Mouse (Mus musculus) mesoderm, embryonic 11.5 days (tissue): ENCODE measurements around the gene Acer3.
A peak's percentile ranks its signal among the peaks of the same experiment; 100 is the strongest.
"Not testable (repeated sequence)": the region's sequence is repeated elsewhere in the genome, so short reads cannot be mapped to it uniquely, and the experiment has no call there.

Experiments
- DNase-seq: peaks from one replicate; pipeline ENCODE4 v3.0.0-alpha.2; 2012; ENCODE audit warnings: low read depth, low spot score

The Acer3 gene

GRCm38 (mm10) chr7:98292901-98293300, 28.1 kb downstream of the Acer3 start:
- no peak for DNase-seq

- no peak for DNase-seq
Observed at GRCm38 (mm10) chr7:98289585-98289984, 31.4 kb downstream of the Acer3 start.

GRCm38 (mm10) chr7:98276263-98276662, 44.7 kb downstream of the Acer3 start:
- DNase-seq: no peak

- DNase-seq: not testable (repeated sequence)
Observed at GRCm38 (mm10) chr7:98268166-98268565, 52.8 kb downstream of the Acer3 start.

GRCm38 (mm10) chr7:98252520-98252919, 68.5 kb downstream of the Acer3 start:
- no peak for DNase-seq

GRCm38 (mm10) chr7:98236686-98237359, 84.2 kb downstream of the Acer3 start:
- DNase-seq: no peak

- no peak for DNase-seq
Observed at GRCm38 (mm10) chr7:98223796-98224195, 97.2 kb downstream of the Acer3 start.

- no peak for DNase-seq
Observed at GRCm38 (mm10) chr7:98216713-98217112, 104.3 kb downstream of the Acer3 start.

- no peak for DNase-seq
Observed at GRCm38 (mm10) chr7:98202946-98203345, 118.1 kb downstream of the Acer3 start.

- DNase-seq: no peak
Observed at GRCm38 (mm10) chr7:98201493-98202028, 119.4 kb downstream of the Acer3 start.

- no peak for DNase-seq
Observed at GRCm38 (mm10) chr7:98200396-98200795, 120.6 kb downstream of the Acer3 start.

- DNase-seq: no peak
Observed at GRCm38 (mm10) chr7:98199381-98199780, 121.6 kb downstream of the Acer3 start, which contains the start of gene B3gnt6. TSS of gene B3gnt6 (minus strand) at chr7:98199481.

- peak; percentile 35 for DNase-seq
Observed at GRCm38 (mm10) chr7:98195151-98195801, 125.7 kb downstream of the Acer3 start.

- peak; percentile 39 for DNase-seq
Observed at GRCm38 (mm10) chr7:98194026-98194792, 126.8 kb downstream of the Acer3 start.

GRCm38 (mm10) chr7:98193515-98194025, 127.4 kb downstream of the Acer3 start:
- peak; percentile 45 for DNase-seq

- no peak for DNase-seq
Observed at GRCm38 (mm10) chr7:98191571-98192250, 129.3 kb downstream of the Acer3 start.

- no peak for DNase-seq
Observed at GRCm38 (mm10) chr7:98190578-98190977, 130.4 kb downstream of the Acer3 start.

- no peak for DNase-seq
Observed at GRCm38 (mm10) chr7:98189745-98190144, 131.3 kb downstream of the Acer3 start.

- no peak for DNase-seq
Observed at GRCm38 (mm10) chr7:98188680-98189079, 132.3 kb downstream of the Acer3 start.

- DNase-seq: no peak
Observed at GRCm38 (mm10) chr7:98188238-98188637, 132.8 kb downstream of the Acer3 start.

- DNase-seq: not testable (repeated sequence)
Observed at GRCm38 (mm10) chr7:98187332-98187731, 133.7 kb downstream of the Acer3 start.
